Mouse (Mus musculus) layer of hippocampus, postnatal 14 days (tissue): ENCODE measurements at regions not wholly inside any gene's neighbourhood (a gene's known extent, or its start where the extent isn't known, plus 50 kb on each side); places are given as distances from the start of the nearest gene placed in this dataset.

ENCODE experiments used
- DNase-seq, 2 experiments: peaks; one replicate each; pipeline ENCODE4 v3.0.0; 2021 to 2022; ENCODE audit warnings: low spot score in 2 of 2, mixed read lengths in 1 of 2

- no peak for DNase-seq
These were observed 156.3 kb downstream of the Grm4 start for GRCm38 (mm10) chr17:27364899-27365298.

DNA sequence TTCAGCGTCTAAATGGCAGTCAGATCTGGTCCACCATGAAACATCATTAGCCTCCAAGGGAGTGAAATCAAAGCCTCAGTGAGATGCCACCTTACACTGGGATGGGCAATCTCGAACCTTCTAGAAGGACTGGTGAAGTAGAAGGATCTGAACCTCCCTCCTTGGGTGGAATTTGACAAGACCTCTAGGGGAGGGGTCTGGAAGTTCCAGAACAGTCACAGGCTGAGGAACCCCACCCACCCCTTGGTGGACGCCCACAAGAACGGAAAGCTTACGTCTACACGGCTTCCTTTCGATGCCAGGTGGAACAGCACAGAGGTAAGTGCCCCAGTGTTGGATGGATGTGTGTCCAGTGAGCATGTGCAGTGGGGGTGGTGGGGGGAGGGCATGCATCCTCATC lies 156.9 kb downstream of the Grm4 start:
- DNase-seq: no peak

DNA sequence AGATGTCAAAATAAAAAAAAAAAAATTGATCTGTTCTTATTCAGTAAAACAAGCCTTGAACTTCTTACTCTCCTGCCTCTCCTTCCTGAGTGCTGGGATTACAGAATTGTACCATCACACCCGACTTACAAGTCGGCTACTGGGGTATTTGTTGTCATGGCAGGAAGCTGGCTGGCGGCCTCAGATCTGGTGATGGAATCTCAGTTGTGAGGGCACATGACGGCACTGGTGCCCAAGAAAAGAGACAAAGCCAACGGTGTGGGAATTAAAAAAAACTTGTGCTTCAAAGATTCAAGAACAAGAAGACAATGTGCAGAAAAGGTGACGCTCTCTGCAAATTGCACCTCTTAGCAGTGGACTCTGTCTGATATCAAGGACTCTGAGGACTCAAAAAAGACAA lies 157.3 kb downstream of the Grm4 start:
- no peak for DNase-seq

DNA sequence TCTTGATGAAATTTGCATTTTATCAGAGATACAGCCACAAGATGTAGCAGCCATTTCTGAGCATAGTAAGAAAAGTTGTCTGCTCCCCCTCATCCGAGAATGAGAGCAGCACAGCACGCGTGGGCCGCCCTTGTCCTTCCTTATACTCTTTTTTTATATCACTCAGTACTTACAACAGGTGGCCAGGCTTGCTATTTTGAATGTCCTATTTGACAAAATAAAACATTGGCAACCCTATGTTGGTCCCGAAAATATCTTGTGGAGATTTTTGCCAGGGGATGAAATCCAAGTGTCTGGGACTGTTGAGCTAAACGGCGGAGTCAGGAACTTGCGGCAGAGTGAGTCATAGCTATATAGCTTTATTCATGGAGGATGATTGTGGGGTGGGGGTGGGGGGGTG lies 158.0 kb upstream of the Lemd2 start:
- no peak for DNase-seq

DNA sequence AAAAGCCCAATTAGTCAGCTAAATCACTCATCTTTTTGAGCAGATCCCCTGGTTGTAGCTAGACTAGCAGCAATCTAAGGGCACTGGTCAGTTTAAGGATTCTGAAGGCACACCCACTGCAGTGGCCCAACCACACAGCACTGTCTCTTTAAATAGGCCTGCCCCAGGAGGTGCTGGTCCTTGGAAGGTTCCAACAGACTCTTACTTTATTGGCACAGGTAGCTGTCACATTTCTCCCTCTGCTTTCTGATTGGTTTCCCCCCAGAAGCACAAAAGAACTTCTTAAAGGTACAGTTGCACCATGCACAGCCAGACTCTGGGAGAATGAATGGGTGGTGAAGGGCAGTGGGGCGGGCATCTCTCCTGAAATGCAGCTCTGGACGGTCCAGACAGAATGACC lies 157.1 kb upstream of the Lemd2 start:
- peak in 1 of 2 experiments; percentile 40 for DNase-seq

- no peak for DNase-seq
These were observed 152.6 kb upstream of the Lemd2 start for GRCm38 (mm10) chr17:27356862-27357261.

DNA sequence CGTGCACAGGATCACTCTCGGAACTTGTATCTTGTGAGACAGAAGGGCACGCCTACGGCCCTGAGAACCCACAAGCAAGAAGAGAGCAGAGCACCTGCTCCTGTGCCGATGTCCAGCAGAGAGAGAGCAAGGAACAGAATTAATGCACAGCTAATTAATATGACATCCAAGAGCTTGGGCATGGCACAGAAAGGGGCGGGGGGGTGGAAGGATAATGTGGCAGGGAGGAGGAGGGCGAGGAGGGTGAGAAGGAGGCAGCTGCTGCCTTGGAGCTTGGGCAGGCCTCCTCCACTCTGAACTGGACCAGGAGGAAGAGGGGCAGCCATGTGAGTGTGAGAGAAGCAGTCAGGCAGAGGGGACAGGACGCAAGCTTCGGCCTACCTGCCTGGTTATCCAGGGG lies 151.4 kb upstream of the Lemd2 start:
- DNase-seq: no peak

GRCm38 (mm10) chr17:27355056-27355455 lies 150.8 kb upstream of the Lemd2 start:
- DNase-seq: no peak

DNA sequence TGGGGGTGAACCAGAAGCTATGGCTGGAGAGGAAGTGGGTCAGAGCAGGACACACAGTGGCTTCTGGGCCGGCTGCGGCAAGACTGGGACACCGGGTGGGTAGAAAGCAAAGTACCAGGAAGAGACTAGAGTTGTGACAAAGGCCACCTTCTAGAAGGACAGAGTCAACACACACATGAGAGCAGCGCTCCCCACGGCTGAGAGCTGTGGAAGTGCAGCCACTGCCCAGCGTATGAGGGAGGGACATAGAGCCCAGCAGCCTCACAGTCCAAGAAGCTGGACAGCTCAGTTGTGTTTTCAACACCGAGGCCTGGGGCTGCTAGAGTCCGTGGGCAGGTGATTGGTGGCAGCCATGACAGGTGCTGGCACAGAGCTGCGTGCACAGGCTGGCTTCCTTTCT lies 145.6 kb upstream of the Lemd2 start:
- DNase-seq: no peak

- no peak for DNase-seq
These were observed 145.2 kb upstream of the Lemd2 start for GRCm38 (mm10) chr17:27349432-27349831.

DNA sequence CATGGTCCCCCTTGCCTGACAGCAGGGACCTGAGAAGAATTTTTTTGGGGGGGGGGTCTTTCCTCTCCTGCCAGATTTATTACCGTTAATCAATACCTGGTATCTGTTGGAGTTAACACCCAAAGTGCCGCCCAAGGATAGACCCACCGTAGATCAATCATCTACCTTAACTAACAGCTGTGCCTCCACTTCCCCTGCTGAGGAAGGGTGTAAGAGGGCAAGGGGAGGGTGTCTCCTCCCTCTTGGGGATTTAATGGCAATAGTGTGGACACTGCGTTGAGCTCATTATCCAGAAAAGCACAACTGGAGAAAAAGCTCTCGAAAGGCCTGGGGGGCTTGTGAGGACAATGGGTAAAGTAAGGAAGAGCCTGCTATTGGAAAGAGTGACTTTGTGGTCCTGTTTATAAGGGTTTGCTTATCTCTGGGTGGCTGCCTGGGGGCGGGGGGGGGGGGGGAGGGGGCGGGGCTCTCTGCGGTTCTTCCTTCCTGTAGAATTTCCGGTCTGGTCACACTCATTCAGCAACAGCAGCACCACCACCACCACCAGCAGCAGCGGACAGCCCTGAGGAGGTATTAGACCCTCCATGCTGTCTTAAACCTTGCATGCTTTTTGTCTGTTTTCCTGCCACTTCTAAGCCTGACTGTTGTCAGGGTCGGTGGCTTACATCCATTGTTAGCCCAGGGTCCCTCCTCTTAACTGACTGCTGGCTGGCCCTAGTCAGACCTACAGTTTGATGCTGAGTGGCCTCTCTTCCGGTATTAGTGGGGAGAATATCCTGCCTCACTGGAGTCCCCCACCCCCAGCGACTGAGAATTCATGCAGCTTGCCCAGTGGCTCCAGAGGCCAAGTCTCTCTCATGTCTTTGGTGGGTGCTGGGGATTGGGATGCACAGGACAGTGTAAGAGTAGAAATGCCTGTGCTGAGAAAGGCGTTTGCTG lies 138.0 kb upstream of the Lemd2 start:
- no peak for DNase-seq

DNA sequence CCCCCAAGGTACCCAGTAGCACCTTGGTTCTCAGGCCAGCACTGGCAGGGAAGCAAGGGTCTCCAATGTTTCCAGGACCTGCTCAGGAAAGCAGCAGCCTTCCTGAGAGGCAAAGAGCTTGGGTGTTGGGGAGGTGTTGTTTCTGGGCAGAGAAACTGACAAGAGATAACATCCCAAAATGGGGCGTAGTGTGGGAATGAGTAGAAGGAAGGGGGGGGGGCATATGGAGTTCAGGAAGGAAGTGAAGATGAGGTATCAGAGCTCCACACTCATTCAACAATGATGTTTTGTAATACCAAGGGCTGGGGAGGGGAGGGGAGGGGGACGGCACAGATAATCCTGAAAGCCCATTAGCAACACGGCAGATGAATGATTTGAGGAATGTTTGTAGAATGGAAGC lies 135.6 kb upstream of the Lemd2 start:
- no peak for DNase-seq

DNA sequence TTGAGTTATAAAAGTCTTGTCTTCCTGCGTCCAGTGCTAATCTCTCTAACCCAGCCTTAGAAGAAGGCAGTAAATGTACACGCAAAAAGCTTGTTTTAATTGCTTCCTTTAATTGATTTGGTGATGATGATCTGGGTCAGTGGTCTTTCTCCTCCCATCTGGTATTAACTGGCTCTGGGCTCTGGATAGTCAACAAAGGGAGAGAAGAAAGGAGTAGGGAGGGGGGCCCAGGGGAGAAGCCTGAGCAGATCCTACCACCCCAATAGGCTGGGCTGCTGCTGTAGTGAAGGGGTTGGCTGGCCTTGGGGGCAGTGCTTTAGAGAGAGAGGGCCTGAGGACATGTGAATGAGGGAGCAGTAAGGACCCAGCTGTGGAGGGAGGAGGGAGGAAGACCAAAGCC lies 135.0 kb upstream of the Lemd2 start:
- no peak for DNase-seq

DNA sequence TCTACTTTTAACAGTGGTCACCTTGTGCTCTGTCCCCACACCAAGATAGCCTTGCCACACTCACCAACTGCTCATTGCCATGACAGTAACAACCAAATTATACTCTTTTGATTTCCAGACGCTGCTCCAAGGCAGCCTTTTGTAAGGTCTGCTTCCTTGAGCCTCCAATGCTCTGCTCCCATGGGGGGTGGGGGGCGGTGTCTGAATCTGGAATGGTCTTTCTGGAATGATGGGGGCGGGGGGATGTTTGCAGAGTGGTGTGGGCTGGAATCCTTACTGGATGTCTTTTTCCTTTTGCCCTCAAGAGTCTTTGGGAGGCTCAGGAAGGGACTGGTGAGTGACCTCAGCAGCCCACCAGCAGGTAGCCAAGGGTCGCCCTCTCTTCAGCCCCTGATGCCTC lies 131.4 kb upstream of the Lemd2 start:
- no peak for DNase-seq

DNA sequence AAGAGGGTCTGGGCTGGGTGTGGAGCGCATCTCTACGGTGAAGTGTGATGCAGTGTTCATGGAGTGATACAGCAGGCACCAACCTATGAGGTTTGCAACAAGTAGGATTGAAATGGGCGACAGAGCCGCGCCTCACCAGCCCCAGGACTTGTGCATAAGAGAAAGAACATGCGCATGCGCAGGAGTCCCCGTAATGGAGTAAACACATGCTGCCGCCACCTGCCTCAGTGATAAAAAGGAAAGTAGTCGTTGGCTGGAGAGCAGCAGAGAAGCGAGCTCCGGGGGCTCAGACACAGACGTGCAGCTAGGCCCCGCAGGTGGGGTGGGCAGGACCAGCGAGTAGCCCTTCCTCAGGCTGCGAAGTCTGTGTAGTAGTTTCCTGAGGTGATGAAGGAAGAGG lies 129.3 kb upstream of the Lemd2 start:
- peak; percentile 71 to 83 for DNase-seq

GRCm38 (mm10) chr17:27333141-27333540 lies 128.9 kb upstream of the Lemd2 start:
- DNase-seq: no peak

- DNase-seq: no peak
These were observed 127.8 kb upstream of the Lemd2 start for GRCm38 (mm10) chr17:27332076-27332475.

DNA sequence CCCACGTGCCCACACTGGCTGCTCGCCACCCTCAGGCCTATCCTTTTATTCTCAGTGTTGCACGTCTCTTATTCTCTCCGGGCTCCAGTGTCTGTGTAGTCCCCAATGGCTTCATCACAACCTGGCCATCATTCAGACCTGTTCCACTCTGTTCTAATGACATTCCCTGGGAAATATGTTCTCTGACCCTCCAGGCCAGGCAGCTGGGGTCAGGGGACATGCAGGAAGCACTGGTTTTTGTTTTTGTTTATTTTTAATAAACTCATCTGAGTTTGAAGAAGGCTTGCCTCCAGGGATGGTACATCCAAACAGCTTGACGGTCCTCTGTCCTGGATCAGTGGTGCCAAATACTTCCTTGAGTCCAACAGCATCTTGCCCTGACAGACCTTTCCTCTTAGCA lies 127.4 kb upstream of the Lemd2 start:
- no peak for DNase-seq

- no peak for DNase-seq
These were observed 125.5 kb upstream of the Lemd2 start for GRCm38 (mm10) chr17:27329791-27330190.

DNA sequence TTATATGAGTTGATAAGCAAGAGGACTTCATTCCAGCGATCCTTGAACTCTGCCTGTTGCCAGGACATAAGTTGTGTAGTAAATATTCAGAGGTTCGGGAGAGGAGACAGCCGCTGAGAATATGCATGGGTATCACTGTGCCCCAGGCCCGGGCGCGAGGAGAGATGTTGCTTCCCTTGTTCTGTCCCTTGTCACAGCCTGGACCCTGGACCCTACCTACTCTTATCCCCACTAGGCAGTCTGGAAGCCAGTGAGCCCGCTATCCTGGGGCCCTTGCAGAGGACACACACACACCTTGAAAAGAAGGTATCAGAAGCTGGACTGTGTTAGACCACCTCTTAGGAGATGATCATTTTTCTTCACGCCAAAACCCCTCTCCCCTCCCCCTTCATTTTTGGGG lies 124.9 kb upstream of the Lemd2 start:
- no peak for DNase-seq

DNA sequence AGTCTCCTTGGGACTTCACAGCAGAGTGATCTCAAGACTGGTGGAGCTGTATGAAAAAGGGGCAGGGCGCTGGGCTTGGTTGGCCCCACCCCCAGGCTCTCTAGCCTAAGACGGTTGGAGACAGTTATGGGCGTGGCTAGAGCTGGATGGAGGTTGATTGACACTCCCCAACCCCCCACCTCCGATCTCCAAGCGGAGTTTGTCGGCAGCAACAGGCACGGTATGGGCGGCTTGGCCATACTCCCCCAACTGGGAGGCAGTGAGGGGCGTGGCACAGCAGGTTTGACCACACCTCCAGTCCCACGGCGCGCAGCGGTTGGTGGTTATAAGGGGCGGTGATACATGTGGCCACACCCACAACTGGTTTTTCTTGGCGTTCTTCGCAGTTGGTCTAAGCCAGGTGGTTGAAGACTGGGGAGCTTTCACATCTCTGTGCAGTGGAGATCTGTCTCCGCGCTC lies 120.8 kb upstream of the Lemd2 start:
- peak; percentile 65 to 67 for DNase-seq

GRCm38 (mm10) chr17:27323513-27323912 lies 119.2 kb upstream of the Lemd2 start:
- no peak for DNase-seq

DNA sequence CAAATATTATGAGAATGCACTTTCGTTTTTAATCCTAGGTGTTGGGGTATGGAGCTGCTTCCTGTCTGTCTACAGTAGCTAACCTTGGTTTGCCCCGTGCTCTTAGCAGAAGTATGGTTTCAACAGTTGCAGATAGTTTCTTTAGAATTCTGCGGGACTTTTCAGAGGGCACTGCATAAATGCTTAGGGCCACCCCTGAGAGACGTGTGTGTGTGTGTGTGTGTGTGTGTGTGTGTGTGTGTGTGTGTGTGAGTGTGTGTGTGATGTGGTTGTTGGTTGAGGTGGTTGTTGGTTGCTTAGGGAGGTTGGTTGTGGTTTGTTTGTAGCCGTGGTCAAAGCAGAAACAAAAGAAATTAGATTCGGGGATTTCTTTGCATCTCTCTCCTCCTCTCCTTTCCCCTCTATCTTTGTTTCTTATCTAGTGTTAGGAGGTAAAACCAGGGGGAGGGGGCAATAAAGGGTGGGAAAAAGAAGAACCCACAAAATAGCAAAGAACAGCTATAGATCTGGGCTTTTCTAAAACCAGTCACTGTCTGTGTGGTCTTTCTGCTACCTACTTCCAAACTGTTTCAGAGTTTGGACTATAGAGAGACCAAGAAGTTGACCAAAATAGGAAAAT lies 118.7 kb upstream of the Lemd2 start:
- no peak for DNase-seq
